Mouse (Mus musculus): ENCODE data around the gene Vmn1r90.

- TF ChIP-seq CTCF (IDR thresholded peaks at IDR 0.05; ENCODE audit: low read depth, low read length) (no peak), POLR2A (IDR thresholded peaks at IDR 0.05; ENCODE audit: extremely low read depth, insufficient read depth, low read length) (no peak)
These were observed at the start of gene Vmn1r90 for GRCm38 (mm10) chr7:14563406-14563805.

Measured in liver, adult 2 months (tissue).